Mouse (Mus musculus) megakaryocyte, embryonic 14.5 days (primary cell): Measurements from ENCODE around the gene Wdfy3. TPM values are rescaled to one million over a fixed set of nuclear protein-coding genes. Genes with fewer than 3 reads are reported as not detected.
"Not testable (repeated sequence)": the region's sequence is repeated elsewhere in the genome, so short reads cannot be mapped to it uniquely, and the experiment has no call there.

Source experiments
- H3K27me3 ChIP-seq: replicated peaks from 2 replicates; pipeline ENCODE3; 2012; ENCODE audit warnings: inconsistent platforms
- H3K36me3 ChIP-seq: replicated peaks from 2 replicates; pipeline ENCODE3; 2012; ENCODE audit warnings: low read length, inconsistent platforms, mixed read lengths
- H3K4me1 ChIP-seq: 2 replicates; pipeline ENCODE4 v1.6.1; 2012; ENCODE audit warnings: inconsistent platforms
- H3K4me3 ChIP-seq: replicated peaks from 2 replicates; pipeline ENCODE3; 2012; ENCODE audit warnings: moderate library complexity, mild to moderate bottlenecking, inconsistent platforms
- H3K9me3 ChIP-seq: 2 replicates; pipeline ENCODE4 v1.6.1; 2012; ENCODE audit warnings: inconsistent platforms
- FLI1 ChIP-seq: IDR thresholded peaks from 2 replicates; pipeline ENCODE4 v1.6.1; 2012; ENCODE audit warnings: low read length, inconsistent platforms, mixed read lengths
- GATA1 ChIP-seq: IDR thresholded peaks from 3 replicates; pipeline ENCODE4 v1.6.1; 2012; ENCODE audit warnings: mixed read lengths, low read length, inconsistent platforms, borderline replicate concordance
- polyA plus RNA-seq: library from polyadenylated mRNA; stranded (reverse); fragments of >175 nt; gene quantifications from 2 replicates; pipeline ENCODE4 v1.2.3, GENCODE M21; 2012; ENCODE audit warnings: low replicate concordance; ENCODE audit not compliant: insufficient read depth

Gene Wdfy3
- 4.3 and 4.7 TPM in 2 replicates for polyA plus RNA-seq

DNA sequence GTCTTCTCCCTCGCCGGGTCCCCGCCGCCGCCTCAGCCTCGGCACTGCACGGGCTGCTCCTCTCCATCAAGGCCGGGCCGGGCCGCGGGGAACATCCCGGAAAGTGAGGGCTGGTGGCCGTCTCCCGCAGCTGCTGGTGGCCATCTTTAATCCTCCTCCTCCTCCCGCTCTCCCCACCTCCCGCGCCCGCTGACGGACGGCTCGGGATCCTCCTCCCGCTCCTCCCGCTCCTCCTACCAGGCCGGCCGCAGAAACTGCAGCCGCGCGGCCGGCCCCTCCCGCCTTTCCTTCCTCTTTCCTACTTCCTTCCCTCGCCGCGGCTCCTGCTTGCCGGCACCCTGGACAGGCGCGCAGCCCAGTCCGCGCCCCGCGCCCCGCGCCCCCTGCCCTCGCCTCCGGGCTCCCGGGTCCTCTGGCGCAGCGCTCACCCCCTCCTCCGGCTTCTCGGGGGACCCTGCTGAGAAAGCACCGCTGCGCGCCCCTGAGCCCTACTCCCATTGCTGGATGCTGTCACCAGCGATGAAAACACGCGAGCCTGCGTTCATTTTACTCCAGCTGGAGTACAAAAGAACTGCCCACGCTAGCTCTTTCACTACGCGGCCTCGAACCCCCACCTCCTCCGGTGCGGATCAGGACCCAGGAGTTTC is at the start of gene Wdfy3:
Gene Wdfy3, minus strand, starts transcription at position 155 of the 647 bp plus-strand sequence.
- peaks cover 18% of the 10 kb centered on the region for H3K36me3 ChIP-seq
- H3K4me1 ChIP-seq: peaks cover 49% of the 10 kb centered on the region
- peaks cover 1% of the 10 kb centered on the region for H3K27me3 ChIP-seq
- TF ChIP-seq FLI1 (no peak), GATA1 (no peak)
- peak within 1 kb of the TSS; percentile 97 for H3K4me3 ChIP-seq
- H3K9me3 ChIP-seq: no peaks in the 10 kb centered on the region

DNA sequence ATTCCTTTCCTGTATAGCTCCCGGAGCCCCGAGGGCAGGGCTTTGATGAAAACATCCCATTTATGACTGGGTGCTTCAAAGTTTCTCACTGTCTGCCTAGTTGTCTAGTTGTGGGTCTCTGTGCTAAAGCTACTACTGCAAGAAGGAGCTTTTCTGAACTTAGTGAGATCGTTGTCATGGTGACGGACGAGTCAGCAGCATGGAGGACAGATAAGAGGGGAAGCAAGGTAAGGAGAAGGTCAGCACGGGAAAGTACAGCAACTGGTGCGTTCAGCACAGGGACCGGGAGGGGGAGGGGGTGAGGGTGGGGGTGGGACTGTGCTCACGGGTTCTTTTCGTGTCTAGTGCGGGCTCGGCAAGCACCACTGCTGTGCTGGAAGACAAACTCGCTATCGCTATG is 43.3 kb upstream of the Wdfy3 start:
- Histone ChIP-seq H3K9me3 (0 out of 2 replicates have a peak, but pooled peaks cover 2% of the 10 kb centered on the region), H3K4me3 (no peak overlapping the region), H3K27me3 (peaks cover 2% of the 10 kb centered on the region), H3K36me3 (no peaks in the 10 kb centered on the region), H3K4me1 (no peaks in the 10 kb centered on the region)
- TF ChIP-seq GATA1: no peak
- TF ChIP-seq FLI1: no peak

DNA sequence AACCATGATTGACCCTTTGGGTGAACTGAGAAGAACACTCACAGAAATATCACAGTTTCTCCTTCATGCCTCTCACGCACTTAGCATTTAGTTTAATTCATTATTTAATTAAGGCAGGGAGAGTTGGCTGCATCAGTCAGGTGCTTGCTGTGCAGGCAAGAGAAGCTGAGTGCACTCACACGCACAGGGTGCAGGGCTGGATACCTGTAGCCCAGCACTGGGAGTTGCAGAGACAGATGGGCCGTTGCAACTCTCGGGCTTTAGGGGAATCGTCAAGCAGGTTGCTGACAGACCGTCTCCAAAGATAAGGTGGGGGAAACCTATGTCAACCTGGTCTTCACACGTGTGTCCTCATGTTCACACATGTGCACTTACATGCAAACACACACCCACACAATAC is 42.3 kb upstream of the Wdfy3 start:
- Histone ChIP-seq H3K4me1 (no peaks in the 10 kb centered on the region), H3K27me3 (peaks cover 2% of the 10 kb centered on the region), H3K36me3 (no peaks in the 10 kb centered on the region), H3K4me3 (no peak overlapping the region), H3K9me3 (0 out of 2 replicates have a peak, but pooled peaks cover 2% of the 10 kb centered on the region)
- no peak for TF ChIP-seq GATA1
- no peak for TF ChIP-seq FLI1

DNA sequence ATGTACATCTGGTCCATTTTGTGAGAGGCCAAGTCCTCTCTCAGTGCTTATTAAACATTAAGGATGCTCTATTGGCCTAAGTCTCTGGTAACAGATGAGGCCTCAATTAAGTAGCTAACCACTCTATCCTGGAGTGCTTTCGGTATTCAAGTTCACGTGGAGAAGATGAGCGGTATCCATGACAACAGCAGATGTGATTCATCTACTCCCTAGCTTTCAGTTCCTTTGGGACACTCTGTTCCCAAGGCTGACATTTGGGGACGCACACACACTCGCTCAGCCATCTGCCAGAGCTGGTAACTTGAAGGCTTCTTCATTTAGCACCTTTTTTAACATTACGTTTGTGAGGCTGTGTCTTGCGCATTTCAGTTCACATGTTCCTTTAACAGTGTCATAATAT is 40.3 kb upstream of the Wdfy3 start:
- H3K4me1 ChIP-seq: no peaks in the 10 kb centered on the region
- peaks cover 2% of the 10 kb centered on the region for H3K27me3 ChIP-seq
- no peak overlapping the region for H3K4me3 ChIP-seq
- no peak for TF ChIP-seq GATA1
- no peak for TF ChIP-seq FLI1
- no peaks in the 10 kb centered on the region for H3K36me3 ChIP-seq
- 0 out of 2 replicates have a peak, but pooled peaks cover 2% of the 10 kb centered on the region for H3K9me3 ChIP-seq

DNA sequence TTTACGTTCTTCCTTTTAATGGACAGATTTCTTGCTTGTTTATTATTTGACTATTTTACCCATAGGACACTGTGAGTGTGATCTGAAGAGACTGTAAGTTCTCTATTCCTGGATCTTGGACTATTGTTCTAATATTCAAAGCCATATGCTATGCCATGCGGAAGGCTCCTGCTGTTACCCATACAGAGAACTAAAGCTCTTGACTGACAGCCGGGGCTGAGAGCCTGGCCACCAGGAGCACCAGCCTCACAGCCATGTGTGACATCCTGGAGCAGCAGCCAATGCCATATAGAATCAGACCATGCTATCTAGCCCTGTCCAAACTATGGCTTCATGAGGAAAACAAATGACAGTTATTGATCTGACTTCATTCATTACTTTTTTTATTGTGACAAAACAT is 36.2 kb upstream of the Wdfy3 start:
- no peaks in the 10 kb centered on the region for H3K27me3 ChIP-seq
- TF ChIP-seq FLI1 (no peak), GATA1 (no peak)
- no peaks in the 10 kb centered on the region for H3K9me3 ChIP-seq

DNA sequence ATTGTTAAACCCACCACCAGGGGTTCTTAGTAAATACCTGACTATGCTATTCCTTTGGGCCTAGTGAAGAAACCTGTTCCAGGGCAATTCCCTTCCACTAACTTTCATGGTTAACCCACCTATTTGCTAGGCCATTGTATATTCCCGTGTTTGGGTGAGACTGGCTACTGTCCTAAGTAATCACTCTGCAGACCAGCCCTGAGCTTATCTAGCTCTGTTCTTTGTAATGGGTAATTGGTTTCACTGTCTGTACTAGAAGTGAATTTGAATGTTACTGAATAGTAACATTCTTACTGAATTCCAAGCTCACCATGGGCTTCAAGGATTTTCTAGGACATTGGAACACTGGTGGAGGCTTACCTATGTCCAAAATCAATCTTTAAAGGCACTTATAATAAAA is 32.1 kb upstream of the Wdfy3 start:
- H3K27me3 ChIP-seq, H3K4me3 ChIP-seq, H3K36me3 ChIP-seq, H3K4me1 ChIP-seq, H3K9me3 ChIP-seq: not testable (repeated sequence)

More for the DNA sequence above, 36.2 kb upstream of the Wdfy3 start:
- no peaks in the 10 kb centered on the region for H3K36me3 ChIP-seq
- no peak overlapping the region for H3K4me3 ChIP-seq
- no peaks in the 10 kb centered on the region for H3K4me1 ChIP-seq

DNA sequence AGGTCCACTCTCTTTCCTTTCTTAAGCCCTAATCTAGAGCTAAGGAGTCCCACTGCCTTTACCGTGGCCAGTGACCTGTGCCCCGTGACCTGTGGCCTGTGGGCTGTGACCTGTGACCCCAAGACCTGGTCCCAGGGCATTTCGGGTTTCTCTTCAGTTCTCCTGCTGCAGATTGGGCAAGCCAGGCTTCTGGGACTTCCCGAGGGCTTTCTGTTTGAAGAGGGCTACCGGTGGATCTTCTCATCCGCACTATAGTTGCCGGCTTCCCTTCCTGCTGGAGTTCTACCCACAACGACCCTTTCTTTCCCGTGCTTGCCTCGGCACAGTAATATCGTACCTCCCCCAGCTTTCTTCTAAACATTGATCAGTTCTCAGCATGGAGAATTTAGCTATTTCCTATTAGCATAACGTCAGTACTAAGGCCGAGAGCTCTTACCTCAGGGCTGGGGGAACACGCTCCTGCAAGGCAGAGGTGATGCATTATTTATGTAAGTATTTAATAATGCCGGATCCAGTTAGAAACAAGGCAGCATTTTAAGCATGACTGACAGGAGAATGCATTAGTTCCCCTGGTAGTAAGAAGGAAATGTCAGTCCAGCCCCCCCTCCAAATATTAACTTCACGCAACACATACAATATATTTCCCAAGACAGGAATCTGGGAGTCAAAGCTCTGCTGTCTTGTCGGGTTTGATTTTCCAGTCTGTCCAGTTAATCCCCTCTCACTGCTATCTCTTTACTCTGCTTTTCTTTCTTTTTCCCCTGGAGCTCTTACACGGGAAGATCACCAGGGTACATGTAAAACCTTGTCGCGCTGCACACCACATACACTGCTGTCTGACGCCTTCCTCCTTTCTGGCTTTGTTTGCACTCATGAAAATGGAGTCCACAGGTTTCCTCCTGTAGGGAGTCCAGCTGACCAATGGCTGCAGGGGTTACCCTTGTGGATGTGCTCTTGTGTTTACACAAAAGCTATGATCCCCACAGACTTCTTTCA is 30.8 kb upstream of the Wdfy3 start:
- H3K36me3 ChIP-seq: no peaks in the 10 kb centered on the region

DNA sequence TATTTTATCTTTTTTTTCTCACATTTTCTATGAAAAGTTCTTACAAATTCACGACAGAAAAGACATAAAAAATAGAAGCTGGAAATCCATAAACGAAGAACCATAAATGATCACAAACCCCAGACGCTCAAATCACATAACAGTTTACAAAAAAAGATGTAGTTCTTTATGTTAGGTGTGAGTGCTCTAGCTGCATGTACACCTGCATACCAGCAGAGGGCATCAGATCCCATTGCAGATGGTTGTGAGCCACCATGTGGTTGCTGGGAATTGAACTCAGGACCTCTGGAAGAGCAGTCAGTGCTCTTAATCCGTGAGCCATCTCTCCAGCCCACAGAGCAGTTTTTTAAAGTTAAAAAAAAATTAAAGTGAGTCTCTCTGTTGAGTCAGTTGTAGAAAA is 25.9 kb upstream of the Wdfy3 start:
- Histone ChIP-seq H3K9me3 (peaks cover 5% of the 10 kb centered on the region; the same call in 1 of the 2 replicates), H3K4me3 (no peak overlapping the region)
- no peak for TF ChIP-seq GATA1
- TF ChIP-seq FLI1: no peak

More for the DNA sequence above, 30.8 kb upstream of the Wdfy3 start:
- Histone ChIP-seq H3K4me3 (no peak overlapping the region), H3K4me1 (no peaks in the 10 kb centered on the region), H3K9me3 (no peaks in the 10 kb centered on the region), H3K27me3 (no peaks in the 10 kb centered on the region)
- TF ChIP-seq GATA1 (no peak), FLI1 (no peak)

DNA sequence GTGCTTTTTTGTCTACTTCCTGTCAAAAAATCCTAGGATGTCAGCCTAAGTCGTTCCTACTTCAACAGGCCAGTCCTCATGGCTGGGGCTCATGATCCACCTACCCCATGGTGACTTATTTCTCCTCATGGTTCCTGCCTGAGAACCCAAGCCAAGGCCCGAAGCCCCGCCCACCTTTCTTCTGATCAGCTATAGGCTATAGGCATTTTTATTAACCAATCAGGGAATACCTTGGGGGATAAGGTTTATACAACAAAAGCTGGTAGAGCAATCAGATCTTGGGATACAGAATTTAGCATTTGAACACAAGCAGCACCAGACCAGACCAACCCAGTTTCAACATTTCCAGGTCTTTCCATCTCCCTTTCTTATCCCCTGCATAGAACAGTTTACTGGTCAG is 21.0 kb upstream of the Wdfy3 start:
- no peak overlapping the region for H3K4me3 ChIP-seq
- peaks cover 4% of the 10 kb centered on the region for H3K27me3 ChIP-seq
- H3K36me3 ChIP-seq: no peaks in the 10 kb centered on the region
- no peaks in the 10 kb centered on the region for H3K4me1 ChIP-seq
- peaks cover 5% of the 10 kb centered on the region; the same call in 1 of the 2 replicates for H3K9me3 ChIP-seq
- TF ChIP-seq FLI1 (no peak), GATA1 (no peak)

More for the DNA sequence above, 25.9 kb upstream of the Wdfy3 start:
- H3K27me3 ChIP-seq: no peaks in the 10 kb centered on the region
- H3K4me1 ChIP-seq: no peaks in the 10 kb centered on the region
- no peaks in the 10 kb centered on the region for H3K36me3 ChIP-seq
